Mouse (Mus musculus) v-Abl transformed pro-B cells (cell line): ENCODE results near the gene Tmem138.

ENCODE experiments used
- in situ Hi-C, 2 experiments: fragments of 400-800 bp; cut with MboI; formaldehyde crosslinking; loops; one replicate each; pipeline ENCODE4 v1.15.1; 2025; ENCODE audit not compliant: unreplicated experiment in 2 of 2

Tmem138 gene

DNA sequence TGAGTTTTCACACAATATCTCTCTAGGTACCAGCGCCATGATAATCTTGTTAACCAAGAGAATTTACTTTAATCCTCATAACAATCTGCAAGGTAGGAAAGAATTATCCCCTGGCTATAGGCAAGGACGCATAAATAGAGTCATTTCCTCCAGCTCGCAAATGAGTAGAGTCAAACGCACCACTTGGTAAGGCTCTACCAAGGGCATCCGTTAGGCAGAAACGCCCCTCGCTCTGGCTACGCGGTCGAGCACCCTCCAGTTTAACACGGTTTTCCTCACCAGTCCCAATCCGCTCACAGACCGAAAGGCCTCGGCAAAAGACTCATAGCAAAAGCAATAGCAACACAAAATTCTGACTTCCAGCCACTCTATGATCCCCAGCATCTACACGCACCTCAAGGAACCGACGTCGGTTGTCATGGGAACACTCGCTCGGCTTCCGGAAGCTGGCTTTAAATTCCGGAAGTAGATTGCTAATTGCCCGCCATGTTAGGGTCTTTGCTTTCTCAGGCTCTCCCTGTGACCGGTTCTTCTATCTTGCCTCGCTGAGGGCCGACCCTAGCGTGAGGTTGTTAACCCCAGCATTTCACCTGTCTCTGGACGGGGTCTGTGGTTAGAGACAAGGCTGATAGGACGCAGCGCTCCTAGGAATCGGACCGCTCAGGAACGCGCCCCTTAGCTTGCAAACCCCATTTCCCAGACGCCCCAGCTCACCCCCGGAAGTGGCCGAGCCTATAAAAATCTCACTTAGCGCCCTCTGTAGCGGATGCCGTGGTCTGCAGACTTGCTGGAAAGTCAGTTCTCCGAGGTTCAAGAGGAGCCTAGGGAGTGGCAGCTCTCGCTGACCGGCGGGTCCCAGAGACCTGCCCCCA, at the start of gene Tmem138, which contains the start of gene Cyb561a3:
TSS of gene Tmem138 (minus strand) at position 673 of the 872 bp plus-strand sequence.
TSS of gene Cyb561a3 (plus strand) at position 483 of the 872 bp plus-strand sequence.
- in situ Hi-C loops: loop anchor here (25.0 kb wide), 2 partner anchors 615 to 640 kb away; no protein-coding TSS in a partner anchor

DNA sequence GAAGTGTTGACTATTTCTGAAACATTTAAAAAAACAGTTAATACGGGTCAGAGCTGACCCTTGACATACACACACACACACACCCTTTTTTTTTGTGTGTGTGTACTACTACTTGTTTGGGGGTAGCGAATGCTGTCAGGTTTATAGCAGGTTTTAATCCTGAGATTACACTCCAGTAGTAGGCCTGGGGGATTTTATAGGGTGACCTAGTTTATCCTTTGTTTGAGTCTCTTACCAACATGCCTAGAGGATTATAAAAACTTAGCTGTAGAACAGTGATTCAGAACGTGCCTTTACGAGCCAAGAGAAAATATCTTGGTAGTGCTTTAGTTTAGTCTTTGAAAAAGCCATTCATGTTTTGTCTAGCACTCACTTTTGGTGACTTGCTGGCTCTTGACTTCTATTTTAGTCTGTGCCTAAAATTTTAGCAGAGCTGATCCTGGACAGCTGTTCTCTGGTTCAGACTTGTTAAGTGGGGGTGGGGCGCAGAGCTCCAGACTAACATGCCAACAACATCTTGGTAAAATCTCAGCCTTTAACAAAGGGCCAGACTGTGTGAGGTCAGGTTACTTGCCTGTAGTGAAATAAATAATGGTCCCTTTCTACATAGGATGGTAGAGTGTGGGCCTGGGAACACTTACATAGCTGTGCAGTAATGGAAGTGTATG, 31.5 kb upstream of the Tmem138 start:
- in situ Hi-C loops: loop anchor here (5.0 to 25.0 kb wide), 4 partner anchors 56 to 1329 kb away; no protein-coding TSS in a partner anchor

DNA sequence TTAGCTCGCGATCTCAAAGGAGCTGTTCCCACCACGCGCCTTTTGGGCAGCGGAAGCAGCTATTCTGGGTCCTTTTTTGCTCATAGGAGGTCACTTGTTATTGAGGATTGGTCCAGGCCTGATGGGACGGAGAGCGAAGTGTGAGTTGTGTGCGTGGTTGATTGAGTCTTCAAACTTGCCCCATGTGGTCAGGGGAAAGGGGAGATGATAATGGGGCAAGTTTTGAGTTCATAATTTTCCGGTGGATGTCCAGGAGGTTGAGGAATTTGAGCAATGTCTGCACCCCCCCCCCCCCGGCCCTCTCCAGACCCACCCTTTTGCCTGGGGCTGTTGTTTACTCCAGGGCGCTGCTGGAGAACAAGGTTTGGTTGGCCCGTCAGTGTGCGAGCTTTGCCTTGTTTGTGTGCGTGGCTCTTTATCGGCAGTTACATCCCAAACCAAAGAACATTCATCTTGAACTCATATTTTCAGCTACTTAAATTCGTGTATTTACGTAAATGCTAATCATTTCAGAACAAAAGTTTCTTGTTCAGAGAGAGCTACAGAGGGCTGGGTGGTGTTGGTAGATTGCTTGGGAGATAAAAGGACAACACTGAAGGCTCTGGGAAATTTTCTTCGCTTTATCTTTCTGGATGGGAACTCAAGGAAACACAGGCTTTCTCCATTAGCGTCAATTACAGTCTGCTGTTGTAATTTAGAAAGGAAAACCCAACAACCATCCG, 28.9 kb upstream of the Tmem138 start:
- in situ Hi-C loops: loop anchor here (5.0 to 25.0 kb wide), 4 partner anchors 54 to 1331 kb away; no protein-coding TSS in a partner anchor

DNA sequence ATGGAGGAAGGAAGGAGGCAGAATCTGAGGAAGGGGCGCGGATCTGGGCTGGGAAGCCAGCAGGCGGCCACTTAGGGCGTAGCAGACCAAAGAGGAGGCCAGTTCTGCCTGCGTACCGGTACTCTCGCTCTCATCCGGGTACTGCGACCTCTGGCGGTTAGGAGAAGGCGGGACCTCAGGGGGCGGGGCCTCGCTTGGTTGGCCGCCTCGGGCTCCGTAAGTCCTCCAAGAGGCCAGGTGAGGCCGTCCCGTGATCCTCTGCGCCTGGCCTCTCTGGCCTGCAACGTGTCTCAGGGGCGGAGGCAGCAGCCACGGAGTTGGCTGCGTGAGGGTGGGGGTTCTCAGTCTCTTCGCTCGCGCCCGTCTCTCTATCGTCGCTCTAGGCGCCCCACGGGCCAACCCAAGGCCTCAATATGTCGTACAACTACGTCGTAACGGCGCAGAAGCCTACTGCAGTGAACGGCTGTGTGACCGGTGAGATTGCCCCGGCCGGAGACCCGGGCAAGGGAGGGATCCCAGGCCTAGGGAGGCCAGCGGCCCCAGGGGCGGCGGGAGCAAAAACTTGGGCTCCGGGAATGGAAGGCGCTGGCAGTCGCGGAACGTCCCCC, 28.2 kb upstream of the Tmem138 start, which contains the start of the genes Ddb1 and Tkfc:
TSS of gene Ddb1 (plus strand) at position 35 of the 608 bp plus-strand sequence.
TSS of gene Tkfc (minus strand) at position 362 of the 608 bp plus-strand sequence.
- in situ Hi-C loops: loop anchor here (5.0 to 25.0 kb wide), 4 partner anchors 53 to 1332 kb away; no protein-coding TSS in a partner anchor

DNA sequence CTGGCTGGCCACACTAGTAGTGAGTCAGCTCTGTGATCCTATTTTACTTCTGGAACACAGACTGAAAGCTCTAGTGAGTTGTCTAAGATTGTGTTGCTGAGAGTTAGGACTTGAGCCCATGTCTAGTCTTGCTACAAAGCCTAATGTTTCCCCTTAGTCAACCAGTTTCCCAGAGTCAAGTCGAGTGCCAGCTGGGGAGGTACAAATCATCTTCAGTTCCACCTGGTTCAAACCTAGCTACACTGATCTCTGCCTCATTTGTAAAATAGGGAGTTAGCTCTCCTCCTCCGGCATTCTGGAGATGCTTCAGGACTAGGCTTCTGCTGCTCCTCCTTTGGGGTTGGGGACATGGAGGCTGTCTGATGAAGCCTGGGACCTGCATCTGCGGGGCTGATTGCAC, 27.4 kb upstream of the Tmem138 start:
- in situ Hi-C loops: loop anchor here in 1 of 2 experiments (10.0 to 25.0 kb wide), 3 partner anchors 92 to 1333 kb away; no protein-coding TSS in a partner anchor

DNA sequence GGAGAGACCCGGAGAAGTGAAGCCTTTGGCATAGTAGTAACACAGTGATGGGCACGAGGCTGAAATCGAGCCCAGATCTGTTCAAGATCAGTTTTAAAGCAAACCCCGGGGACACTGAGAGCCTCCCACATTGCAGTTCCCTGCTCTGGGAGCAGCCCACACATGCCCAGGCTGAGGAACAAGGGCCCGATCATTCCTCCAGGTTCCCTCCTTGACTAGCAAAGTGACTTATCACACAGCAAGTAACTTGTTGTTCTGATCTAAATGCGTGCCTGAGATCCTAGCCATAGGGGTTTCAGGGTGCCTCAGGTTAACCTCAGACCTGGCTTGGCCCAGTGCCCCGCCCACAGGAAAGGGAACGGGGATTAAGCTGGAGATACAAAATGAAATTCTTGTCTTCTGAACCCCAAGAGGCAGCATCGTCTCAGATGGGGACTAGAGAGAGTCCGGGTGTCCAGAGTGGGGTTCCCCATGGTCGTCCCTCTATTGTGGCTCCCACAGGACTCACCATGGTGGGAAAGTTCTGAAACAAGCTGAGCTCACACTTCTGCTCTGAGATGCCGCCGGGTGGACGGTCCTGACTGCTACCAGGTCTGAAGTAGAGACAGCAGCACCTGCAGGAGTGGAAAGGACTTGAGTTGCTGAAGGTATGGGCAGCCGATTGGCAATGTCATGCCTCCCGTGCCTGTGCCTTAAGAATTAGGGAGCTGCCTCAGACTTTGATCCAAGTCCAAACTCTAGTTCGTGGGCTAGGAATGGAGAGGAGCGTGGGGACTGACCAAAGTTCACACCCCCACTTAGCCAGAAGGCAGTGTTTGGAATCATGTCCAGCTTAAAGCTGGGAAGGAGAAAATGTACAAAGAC, 26.7 kb upstream of the Tmem138 start:
- in situ Hi-C loops: loop anchor here in 1 of 2 experiments (10.0 to 25.0 kb wide), 3 partner anchors 92 to 1333 kb away; no protein-coding TSS in a partner anchor

DNA sequence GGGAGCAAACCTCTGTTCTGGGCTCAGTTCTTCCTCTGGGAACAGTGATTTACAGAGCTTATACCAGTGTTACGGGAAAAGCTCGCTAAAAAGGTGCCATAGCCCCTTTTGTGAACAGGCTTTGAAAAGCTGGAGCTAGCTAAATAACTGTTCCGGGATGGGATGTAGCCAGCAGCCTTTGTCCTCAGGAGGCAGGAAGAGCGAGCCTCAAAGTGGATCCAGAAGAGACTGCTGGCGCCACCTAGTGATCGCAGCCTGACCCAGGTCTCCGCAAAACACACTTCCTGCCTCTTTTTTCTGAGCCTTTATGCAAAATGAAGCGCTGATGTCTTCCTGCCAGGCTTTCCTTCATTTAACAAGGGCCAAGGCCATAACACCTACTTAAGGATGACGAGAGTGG, 25.6 kb upstream of the Tmem138 start:
- in situ Hi-C loops: loop anchor here in 1 of 2 experiments (10.0 to 25.0 kb wide), 3 partner anchors 90 to 1335 kb away; no protein-coding TSS in a partner anchor

DNA sequence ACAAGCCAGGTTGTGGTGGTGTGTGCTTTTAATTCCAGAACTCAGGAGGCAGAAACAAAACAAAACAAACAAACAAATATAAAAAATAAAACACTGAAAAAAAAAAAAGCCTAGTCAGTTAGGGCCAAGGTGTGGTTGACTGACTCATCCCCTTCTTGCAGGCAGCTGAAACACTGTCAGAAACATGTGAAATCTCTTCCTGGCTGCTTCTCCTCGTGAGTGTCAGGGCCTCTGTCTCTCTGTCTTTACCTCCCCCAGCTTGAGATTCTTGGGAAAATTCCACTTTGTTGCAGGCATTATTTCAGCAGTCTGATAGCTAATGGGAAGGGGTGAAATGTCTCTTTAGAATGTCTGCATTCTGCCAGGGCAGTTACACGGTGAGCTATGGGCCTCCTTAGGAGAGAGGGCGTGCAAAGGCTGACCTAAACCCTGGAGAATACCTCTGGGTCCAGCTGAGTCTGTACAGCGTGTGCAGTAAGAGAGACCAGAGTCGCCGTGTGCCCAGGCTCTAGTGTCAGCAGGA, 25.1 kb upstream of the Tmem138 start:
- in situ Hi-C loops: loop anchor here in 1 of 2 experiments (10.0 to 25.0 kb wide), 3 partner anchors 90 to 1335 kb away; no protein-coding TSS in a partner anchor

DNA sequence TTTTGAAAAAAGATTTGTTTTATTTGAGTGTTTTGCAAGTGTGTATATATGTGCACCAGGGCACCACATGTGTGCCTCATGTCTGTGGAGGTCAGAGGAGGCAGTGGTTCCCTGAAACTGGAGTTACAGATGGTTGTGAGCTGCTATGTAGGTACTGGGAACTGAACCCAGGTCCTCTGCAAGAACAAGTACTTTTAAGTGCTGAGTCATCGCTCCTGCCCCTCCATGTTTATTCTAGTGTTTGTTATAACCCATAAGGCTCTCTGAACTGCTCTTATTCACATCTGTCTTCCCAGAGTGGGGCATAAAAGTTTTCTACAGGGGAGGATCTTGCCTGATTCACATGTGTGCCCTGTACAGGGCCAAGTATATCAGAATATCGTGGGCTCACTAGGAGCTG, 22.5 kb upstream of the Tmem138 start:
- in situ Hi-C loops: loop anchor here (10.0 to 25.0 kb wide), 5 partner anchors 87 to 1338 kb away; no protein-coding TSS in a partner anchor

DNA sequence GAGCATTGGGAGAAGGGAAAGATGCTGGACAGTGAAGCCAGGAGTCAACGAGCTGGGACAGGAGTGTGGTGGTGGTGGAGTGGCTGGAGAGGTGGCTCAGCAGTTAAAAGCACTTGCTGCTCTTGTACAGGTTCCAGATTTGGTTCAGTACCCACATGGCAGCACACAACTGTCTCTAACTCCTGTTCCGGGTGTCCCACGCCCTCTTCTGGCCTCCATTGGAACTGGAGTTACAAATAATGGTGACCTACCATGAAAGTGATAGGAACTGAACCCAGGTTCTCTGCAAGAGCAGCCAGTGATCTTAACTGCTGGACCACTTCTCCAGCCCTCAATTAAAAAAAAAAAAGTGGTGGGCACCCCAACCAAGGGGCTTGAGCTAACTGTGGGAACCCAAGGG, 21.0 kb upstream of the Tmem138 start:
- in situ Hi-C loops: loop anchor here (25.0 kb wide), 2 partner anchors 636 to 661 kb away; no protein-coding TSS in a partner anchor

DNA sequence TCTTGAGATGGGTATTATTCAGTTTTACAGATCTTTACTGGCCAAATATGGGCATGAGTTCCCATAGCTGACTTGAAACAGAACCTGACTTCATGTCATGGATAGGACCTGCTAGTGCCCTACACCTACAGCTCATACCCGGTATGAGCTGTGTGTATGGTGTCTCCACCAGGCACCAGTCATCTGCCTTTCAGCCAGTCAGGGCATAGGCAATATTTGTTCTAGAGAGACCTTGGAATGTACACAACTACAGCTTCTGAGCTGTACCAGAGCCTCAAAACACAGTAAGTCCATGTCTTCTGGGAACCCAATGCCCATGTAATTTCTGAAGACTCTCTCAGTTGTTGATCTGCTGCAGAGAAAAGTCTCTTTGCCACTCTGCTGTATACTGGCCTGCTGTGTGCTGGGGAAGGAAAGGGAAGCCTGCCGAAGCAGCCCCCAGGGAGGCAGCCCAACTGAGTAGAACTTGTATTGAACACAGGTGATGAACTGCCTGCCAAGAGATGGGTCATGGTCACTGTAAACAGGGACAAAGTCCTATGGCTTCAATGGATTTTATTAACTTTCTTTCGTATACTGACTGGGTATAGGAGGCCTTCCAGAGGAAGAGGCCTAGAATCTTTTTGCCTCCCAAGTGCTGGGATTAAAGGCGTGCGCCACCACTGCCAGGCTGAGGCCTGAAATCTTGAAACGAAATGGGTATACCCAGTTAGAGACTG, 14.7 kb upstream of the Tmem138 start:
- in situ Hi-C loops: loop anchor here (25.0 kb wide), 2 partner anchors 630 to 655 kb away; no protein-coding TSS in a partner anchor

DNA sequence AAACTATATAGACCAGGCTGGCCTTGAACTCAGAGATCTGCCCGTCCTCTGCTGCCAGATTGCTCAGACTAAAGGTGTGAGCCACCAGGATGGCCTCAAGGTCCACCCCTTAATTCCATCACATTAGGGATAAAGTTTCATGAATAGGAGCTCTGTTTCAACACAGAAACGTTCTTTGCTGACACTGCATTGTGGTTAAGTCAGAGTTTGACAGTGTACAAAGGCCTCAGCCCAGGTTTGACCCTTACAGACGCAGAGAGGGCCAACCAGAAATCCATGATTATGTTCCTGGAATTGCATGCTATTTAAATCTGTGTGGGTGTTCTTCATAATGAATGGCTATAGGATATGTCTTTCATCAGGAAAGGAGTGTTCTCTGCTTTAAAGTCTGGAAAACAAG, 13.1 kb upstream of the Tmem138 start:
- in situ Hi-C loops: loop anchor here (25.0 kb wide), 2 partner anchors 628 to 653 kb away; no protein-coding TSS in a partner anchor

DNA sequence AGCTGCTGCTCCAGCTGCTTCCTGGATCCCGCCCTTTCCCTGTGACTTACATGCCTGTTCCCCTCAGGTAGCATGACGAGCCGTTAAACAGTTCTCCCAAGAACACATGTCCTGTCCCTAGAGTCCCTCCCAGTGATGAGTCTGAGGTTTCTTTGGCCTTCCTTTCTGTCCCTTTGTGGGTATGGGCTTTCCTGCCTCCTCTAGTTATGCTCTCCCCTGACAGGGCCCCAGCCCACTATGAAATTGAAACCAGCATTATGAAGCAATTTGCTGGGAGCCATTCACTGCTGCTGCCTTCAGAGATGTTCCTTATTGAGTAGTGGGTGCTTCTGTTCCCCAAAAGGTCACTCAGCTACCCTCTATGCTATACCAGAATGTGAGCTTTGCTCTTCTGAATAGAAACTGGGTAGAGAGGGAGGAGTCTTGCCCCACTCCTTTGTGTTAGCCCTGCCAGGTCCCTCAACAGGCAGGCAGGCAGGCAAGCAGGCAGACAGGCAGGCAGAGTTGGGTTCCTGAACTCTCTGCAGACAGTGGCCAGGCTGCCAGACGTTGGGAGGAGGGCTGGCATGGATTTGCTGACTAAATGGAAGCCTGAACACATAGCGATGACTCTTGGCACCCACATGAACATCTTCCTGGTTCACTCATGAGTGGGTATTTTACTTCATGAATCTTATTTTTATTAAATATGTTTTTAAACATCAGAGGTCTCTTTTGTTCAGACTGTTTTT, 12.1 kb upstream of the Tmem138 start:
- in situ Hi-C loops: loop anchor here (25.0 kb wide), 2 partner anchors 627 to 652 kb away; no protein-coding TSS in a partner anchor

DNA sequence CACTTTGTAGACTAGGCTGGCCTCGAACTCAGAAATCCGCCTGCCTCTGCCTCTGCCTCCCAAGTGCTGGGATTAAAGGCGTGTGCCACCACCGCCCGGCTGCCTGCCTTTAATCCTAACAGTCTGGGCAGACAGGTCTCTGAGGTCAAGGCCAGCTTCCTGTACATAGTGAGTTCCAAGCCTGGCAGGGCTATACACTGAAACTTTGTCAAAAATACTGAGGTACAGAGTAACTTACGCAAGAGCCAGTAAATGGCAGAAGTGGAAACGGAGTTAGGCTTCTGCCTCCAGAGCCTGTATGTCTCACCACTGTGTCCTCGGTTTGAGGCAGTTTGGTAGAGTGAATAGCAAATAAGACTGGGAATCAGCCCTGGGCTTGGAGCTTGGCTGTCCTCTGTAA, 10.1 kb upstream of the Tmem138 start:
- in situ Hi-C loops: loop anchor here (25.0 kb wide), 2 partner anchors 625 to 650 kb away; no protein-coding TSS in a partner anchor

DNA sequence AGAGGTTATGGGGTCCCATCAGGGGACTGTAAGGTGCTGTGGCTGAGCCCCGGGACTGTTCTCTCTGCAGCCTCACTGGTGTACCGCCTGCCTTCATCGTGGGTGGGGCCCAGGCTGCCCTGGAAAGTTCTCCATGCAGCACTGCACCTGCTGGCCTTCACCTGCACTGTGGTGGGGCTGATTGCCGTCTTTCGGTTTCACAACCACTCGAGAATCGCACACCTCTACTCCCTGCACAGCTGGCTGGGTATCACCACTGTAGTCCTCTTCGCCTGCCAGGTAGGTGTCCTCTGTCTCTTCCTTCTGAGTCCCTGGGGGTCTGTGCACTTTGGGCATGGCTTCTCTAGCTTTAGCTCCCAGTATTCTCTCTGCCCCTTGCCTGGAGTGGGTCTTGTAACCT, 8.0 kb upstream of the Tmem138 start:
- in situ Hi-C loops: loop anchor here (25.0 kb wide), 2 partner anchors 623 to 648 kb away; no protein-coding TSS in a partner anchor

DNA sequence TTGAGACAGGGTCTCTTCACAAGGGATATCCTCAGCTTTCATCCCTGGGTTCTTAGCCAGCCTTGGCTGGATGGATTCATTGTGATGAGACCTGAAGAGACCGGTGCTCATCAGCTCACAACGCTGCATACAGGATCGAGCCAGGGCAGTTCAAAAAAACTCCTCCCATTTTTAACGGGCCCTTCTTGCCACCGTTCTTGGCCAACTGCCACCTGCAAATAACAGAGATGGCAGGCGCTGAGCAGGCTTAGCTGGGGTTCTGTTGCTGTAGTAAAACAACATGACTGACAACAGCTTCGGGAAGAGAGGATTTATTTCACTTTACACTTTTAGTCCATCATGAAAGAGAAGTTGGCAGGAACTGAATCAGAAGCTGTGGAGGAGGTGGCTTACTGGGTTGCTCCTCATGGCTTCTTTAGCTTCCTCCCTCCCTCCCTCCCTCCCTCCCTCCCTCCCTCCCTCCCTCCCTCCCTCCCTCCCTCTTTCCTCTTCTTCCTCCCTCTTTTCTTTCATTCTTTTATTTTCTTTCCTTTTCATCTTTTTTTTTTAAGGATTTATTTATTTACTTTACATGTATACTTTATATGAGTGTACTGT, 6.5 kb upstream of the Tmem138 start:
- in situ Hi-C loops: loop anchor here (25.0 kb wide), 2 partner anchors 621 to 646 kb away; no protein-coding TSS in a partner anchor
